Mouse (Mus musculus) ovary, postnatal 36 days (tissue): Measurements from ENCODE around the gene Os9.
"Not testable (repeated sequence)": the region's sequence is repeated elsewhere in the genome, so short reads cannot be mapped to it uniquely, and the experiment has no call there.

Source experiments
- DNase-seq: peaks from one replicate; pipeline ENCODE4 v3.0.0; 2022; ENCODE audit warnings: low spot score, mixed read lengths

Os9 gene

GRCm38 (mm10) chr10:127080901-127081780 lies 39.8 kb downstream of the Os9 start:
- DNase-seq: no peak

GRCm38 (mm10) chr10:127079665-127080391 lies 41.1 kb downstream of the Os9 start:
- no peak for DNase-seq

- no peak for DNase-seq
These were observed 42.0 kb downstream of the Os9 start for GRCm38 (mm10) chr10:127078677-127079575.

DNA sequence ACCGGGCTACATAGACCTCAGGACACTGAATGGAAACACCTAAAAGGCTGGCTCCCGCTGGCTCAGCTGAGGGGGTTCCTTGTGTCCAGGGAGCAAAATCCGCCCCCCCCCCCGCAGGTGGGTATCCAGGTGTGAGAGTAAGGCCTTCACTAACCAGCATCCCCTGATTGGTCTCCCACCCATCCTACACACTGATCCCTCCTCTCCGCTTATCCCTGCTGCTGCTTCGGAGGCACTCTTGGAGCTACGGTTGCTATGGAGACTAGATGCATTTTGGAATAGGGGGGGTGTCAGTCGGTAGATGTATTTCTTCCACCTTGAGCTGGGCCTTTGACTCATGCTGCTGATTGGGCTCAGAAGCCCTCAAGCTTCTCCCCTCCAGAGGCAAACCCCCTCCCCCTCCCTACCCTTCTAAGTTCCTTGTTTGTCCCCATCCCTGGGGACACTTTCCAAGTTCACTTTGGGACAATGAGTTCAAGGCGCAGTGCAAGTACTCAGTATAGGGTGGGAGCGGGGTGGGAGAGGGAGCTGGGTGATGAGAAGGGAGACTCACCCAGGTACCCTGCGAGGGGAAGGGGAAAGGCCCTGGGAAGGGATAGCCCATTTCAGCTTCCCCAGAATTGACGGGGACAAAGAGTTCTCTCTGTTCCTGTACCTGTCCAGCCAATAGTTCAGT lies 42.8 kb downstream of the Os9 start:
- DNase-seq: no peak

GRCm38 (mm10) chr10:127077515-127077914 lies 43.4 kb downstream of the Os9 start:
- DNase-seq: no peak

DNA sequence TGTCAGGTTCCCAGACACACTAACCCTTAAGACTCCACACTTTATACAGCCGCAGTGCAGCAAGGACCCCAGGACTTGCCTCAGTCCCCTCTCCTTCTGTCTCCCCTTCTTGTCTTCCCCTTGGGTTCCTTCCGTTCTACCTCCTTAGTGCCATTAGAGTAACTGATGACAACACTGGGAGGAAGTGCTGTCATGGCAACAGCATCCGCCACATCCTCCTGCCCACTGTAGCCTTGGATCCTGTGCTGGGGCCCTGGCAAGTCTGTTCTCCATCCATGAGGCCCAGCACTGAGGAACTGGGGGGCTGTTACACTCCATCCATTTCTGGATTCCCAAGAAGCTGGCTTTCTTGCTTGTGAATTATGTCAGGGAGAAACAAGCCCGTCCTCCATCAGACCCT lies 44.8 kb downstream of the Os9 start:
- no peak for DNase-seq

DNA sequence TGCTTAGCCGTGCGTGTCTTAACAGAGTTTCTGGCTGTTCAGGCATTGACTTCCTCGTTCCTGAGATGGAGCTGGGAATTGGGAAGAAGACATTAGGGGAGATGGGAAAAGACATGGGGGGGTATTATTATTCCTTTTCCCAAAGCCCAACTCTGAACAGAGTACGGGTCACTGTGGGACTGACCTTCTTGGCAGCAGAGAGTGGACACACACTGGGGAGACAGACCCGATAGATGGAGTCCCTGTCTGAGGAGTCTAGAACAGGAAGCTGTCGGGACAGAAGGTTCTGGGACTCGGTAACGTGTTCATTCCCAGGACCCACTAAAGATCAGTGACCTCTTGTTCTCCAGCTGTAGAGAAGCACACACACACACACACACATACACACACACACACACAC lies 45.3 kb downstream of the Os9 start:
- DNase-seq: no peak

- DNase-seq: no peak
These were observed 45.9 kb downstream of the Os9 start, which contains the start of gene Agap2 for GRCm38 (mm10) chr10:127075080-127075479. Agap2 (plus strand) TSS chr10:127075284.

DNA sequence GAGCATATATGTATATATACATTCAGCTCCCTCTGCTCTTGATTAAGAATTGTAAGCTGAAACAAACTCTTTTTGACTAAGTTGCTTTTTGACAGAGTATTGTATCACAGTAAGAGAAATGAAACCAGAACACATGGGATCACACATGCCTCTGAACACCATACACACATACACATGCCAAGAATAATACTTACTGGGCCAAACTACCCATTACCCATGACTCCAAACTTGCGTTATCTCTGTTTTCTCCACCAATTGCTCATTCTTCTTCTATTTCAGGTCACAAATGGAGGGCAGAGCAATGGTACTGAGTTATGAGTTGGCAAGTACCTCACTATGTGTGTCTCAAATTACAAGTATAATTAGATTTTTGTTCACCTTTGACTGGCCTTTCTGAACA lies 47.0 kb downstream of the Os9 start:
- DNase-seq: no peak

DNA sequence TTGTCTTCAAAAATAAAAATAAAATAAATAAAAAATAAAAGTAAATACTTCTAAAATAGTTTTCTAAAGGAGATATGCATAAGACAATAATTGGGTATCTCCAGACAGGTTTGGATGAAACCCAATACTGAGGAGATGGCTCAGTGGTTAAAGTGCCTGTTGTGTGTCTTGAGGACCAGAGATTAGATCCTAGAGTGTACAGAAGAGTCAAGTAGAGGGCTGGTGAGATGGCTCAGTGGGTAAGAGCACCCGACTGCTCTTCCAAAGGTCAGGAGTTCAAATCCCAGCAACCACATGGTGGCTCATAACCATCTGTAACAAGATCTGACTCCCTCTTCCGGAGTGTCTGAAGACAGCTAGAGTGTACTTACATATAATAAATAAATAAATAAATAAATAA lies 48.0 kb downstream of the Os9 start:
- DNase-seq: not testable (repeated sequence)

DNA sequence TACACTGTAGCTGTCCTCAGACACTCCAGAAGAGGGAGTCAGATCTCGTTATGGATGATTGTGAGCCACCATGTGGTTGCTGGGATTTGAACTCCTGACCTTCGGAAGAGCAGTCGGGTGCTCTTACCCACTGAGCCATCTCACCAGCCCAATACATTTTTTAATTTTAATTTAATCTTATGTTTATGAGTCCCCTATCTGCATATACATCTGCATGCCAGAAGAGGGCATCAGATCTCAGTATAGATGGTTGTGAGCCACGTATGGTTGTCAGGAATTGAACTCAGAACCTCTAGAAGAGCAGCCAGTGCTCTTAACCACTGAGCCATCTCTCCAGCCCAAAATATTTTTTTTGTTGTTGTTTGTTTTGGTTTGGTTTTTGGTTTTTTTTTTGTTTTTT lies 48.7 kb downstream of the Os9 start:
- DNase-seq: not testable (repeated sequence)

- DNase-seq: no peak
These were observed 49.7 kb downstream of the Os9 start for GRCm38 (mm10) chr10:127071203-127071602.

DNA sequence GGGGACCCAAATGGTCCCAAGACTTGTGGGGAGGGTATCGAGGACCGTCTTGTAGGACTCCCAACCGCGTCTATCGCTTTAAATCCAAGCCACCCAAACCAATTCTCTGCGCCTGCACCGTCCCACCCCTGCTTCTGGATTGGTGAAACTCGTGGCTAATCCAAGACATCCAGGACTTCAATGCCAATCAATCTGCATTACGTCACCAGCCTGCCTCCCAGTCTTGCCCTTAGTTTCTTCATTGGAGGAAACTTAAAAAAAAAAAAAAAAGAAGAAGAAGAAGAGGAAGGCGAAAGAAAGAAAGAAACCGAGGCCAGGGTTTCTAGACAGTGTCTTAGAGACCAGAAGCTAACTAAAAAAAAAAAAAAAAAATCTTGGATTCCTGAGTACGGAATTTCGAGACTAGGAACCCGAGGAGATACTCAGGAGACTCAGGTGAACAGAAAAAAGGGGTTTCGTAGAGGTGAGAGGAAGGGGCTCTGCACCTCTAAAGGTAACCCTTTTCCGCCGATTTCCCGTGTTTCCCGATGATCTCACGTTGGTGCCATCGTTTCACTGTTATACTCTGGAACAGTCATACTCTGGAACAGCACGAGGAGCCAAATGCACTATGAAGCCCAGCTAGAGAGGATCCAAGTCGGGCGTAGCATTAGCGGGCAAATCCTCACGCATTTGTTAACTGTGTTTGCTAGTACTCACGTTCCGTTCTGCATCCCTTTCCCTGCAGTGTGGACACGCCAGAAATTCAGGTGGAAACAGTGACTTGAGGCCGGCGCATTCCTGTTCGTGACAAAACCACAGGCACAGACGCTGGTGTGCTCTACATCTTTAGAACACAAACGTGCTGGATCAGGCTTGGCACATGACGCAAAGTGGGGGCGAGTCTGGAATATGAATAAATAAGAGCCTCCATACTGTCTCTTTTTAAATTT lies 50.5 kb downstream of the Os9 start, which contains the start of gene Tspan31:
TSS of gene Tspan31 (minus strand) at position 75 of the 932 bp plus-strand sequence.
- DNase-seq: peak; percentile 81

- DNase-seq: no peak
These were observed 51.4 kb downstream of the Os9 start for GRCm38 (mm10) chr10:127069281-127070189.

GRCm38 (mm10) chr10:127068360-127069038 lies 52.4 kb downstream of the Os9 start:
- no peak for DNase-seq

DNA sequence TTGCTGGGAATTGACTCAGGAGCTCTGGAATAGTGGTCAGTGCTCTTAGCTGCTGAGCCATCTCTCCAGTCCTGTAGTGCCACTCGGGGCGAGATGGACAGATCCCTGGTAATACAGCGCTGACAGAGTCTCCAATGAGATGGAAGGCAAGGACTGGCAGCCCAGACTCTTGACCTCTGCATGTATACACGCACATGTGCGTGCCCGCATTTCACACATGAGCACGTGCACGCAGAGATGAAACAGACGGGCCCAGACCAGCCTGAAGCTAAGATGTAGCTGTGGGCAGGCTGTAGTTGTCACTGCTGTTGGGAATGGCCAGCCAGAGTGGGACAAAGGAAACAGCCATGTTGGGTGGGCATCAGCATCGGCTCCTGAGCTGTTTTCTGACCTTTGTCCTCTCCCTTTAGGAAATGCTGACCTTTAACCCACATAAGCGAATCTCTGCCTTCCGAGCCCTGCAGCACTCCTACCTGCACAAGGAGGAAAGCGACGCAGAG lies 54.4 kb downstream of the Os9 start:
- DNase-seq: no peak

- DNase-seq: no peak
These were observed 55.0 kb downstream of the Os9 start for GRCm38 (mm10) chr10:127065981-127066380.
